ENCODE assay signal across 10 mouse cellular contexts in genomic region chr15:101046527-101047193, GRCm38 (mm10). TPM values are rescaled to one million over a fixed set of nuclear protein-coding genes. Genes with fewer than 3 reads are reported as not detected.
DNase-seq lines count a peak whose midpoint lies in the region; ATAC-seq and TF ChIP-seq lines count a peak whose summit lies in the region.
"Had no signal": no experiment of that assay in that cellular context is flagged by ENCODE, and none has a peak within 500 bp of the region (broad histone marks: within the 10 kb centered on the region; RNA-seq: fewer than 3 reads in every experiment).

No protein-coding gene starts in this region.

- under 1% methylated on average over 65 of the region's 77 CpGs for WGBS in kidney, embryonic 15.5 days
- WGBS in lung, embryonic 15.5 days = under 1% methylated on average over 62 of the region's 77 CpGs

- DNase-seq in gastrocnemius, adult 2 months = peak; percentile 64
- no peak for DNase-seq in gastrocnemius, adult 18-20 months (ENCODE audit: low spot score)
- DNase-seq in adrenal gland, postnatal 36 days = peak; percentile 57 to 60
- peak; percentile 46 to 54 for DNase-seq in heart, adult 18-20 months
- DNase-seq in right cerebral cortex, postnatal 10 days (ENCODE audit: low spot score in 2 of 2) = peak; percentile 60 to 69
- no peak for DNase-seq in spleen, adult 12 weeks (ENCODE audit: low spot score)

- peak; percentile 56 for ATAC-seq in kidney, embryonic 15.5 days (replicated peaks; ENCODE audit: low FRiP score)
- peak; percentile 36 for ATAC-seq in lung, embryonic 15.5 days (ENCODE audit: borderline replicate concordance, extremely low read depth, low FRiP score, low TSS enrichment)

- peak overlapping the region; percentile 46 for H3K9ac ChIP-seq in kidney, embryonic 15.5 days
- peak overlapping the region; percentile 25 for H3K9ac ChIP-seq in lung, embryonic 15.5 days

- peak overlapping the region; percentile 66 for H3K4me3 ChIP-seq in gastrocnemius, adult 2 months
- H3K4me3 ChIP-seq in kidney, embryonic 15.5 days (replicated peaks) = peak overlapping the region; percentile 53
- peak overlapping the region; percentile 46 for H3K4me3 ChIP-seq in lung, embryonic 15.5 days

- H3K36me3 ChIP-seq in kidney, embryonic 15.5 days = peaks cover 9% of the 10 kb centered on the region; the same call in 1 of the 2 replicates
- no peaks in the 10 kb centered on the region; the same call in 1 of the 2 replicates for H3K36me3 ChIP-seq in lung, embryonic 15.5 days

- intact Hi-C loops in gastrocnemius, adult 2 months (cut with DNase I) = no loop called here

- H3K9me3 ChIP-seq in kidney, embryonic 15.5 days (replicated peaks) = no peaks in the 10 kb centered on the region
- no peaks in the 10 kb centered on the region for H3K9me3 ChIP-seq in lung, embryonic 15.5 days

- no peak for TF ChIP-seq CTCF in gastrocnemius, adult 2 months (IDR thresholded peaks at IDR 0.05)

- peak overlapping the region; percentile 10; the same call in 1 of the 2 replicates for H3K27ac ChIP-seq in gastrocnemius, adult 2 months
- no peak overlapping the region for H3K27ac ChIP-seq in kidney, embryonic 15.5 days
- H3K27ac ChIP-seq in lung, embryonic 15.5 days = no peak overlapping the region

- H3K27me3 ChIP-seq in kidney, embryonic 15.5 days = peaks cover 86% of the 10 kb centered on the region
- H3K27me3 ChIP-seq in lung, embryonic 15.5 days = peaks cover 95% of the 10 kb centered on the region

- peak overlapping the region; percentile 98 for H3K4me2 ChIP-seq in kidney, embryonic 15.5 days
- peak overlapping the region; percentile 97 for H3K4me2 ChIP-seq in lung, embryonic 15.5 days

- peaks cover 22% of the 10 kb centered on the region for H3K4me1 ChIP-seq in kidney, embryonic 15.5 days
- H3K4me1 ChIP-seq in lung, embryonic 15.5 days = peaks cover 19% of the 10 kb centered on the region

RNA-seq across cellular contexts. Expression of gene Gm47841, which starts 0.5 kb away (rescaled TPM):
- total RNA-seq in gastrocnemius, adult 2 months (2021) = not detected
- total RNA-seq in gastrocnemius, adult 18-20 months (2021) = not detected
- under 1 TPM in 1 of 2 experiments, not detected in 1; 0.26 TPM for total RNA-seq in adrenal gland, postnatal 36 days (2021)
- not detected for total RNA-seq in heart, adult 18-20 months (2021)
- polyA plus RNA-seq in kidney, embryonic 15.5 days (2015; fragmentation: Nextera tagmentation; extraction: Ambion mirVana) = not detected in 2 replicates
- 0.19 TPM in 1 of 2 replicates, not detected in the other for polyA plus RNA-seq in lung, embryonic 15.5 days (2015; fragmentation: Nextera tagmentation; extraction: Ambion mirVana)
- total RNA-seq: CH12.LX had no signal
- polyA plus RNA-seq: spleen, adult 2 months had no signal

RNA-seq across cellular contexts. Expression of gene Fignl2, which starts 31.7 kb away (rescaled TPM):
- under 1 TPM; 0.67 to 0.77 TPM for total RNA-seq in gastrocnemius, adult 2 months (2021)
- total RNA-seq in gastrocnemius, adult 18-20 months (2021) = under 1 TPM; 0.55 to 0.81 TPM
- total RNA-seq in adrenal gland, postnatal 36 days (2021) = 1 to 10 TPM; 9.4 to 9.9 TPM
- 1 to 10 TPM; 1.1 to 1.2 TPM for total RNA-seq in heart, adult 18-20 months (2021)
- polyA plus RNA-seq in kidney, embryonic 15.5 days (2015; fragmentation: Nextera tagmentation; extraction: Ambion mirVana) = 0.22 and 0.44 TPM in 2 replicates
- 0.19 and 0.24 TPM in 2 replicates for polyA plus RNA-seq in lung, embryonic 15.5 days (2015; fragmentation: Nextera tagmentation; extraction: Ambion mirVana)
- total RNA-seq: CH12.LX had no signal

Comparison
In these comparisons a context has a peak if more than half of its experiments do, and no peak if none do; other contexts are left out.
1. DNase-seq: peak in gastrocnemius, adult 2 months (single experiment), adrenal gland, postnatal 36 days (2 of 2), heart, adult 18-20 months (2 of 2) and right cerebral cortex, postnatal 10 days (2 of 2); none in gastrocnemius, adult 18-20 months (single experiment) and spleen, adult 12 weeks (single experiment).
2. RNA of gene Fignl2, which starts 31.7 kb away (total RNA-seq): 9.4 to 9.9 TPM in adrenal gland, postnatal 36 days; 1.1 to 1.2 TPM in heart, adult 18-20 months, 0.55 to 0.81 TPM in gastrocnemius, adult 18-20 months and 0.67 to 0.77 TPM in gastrocnemius, adult 2 months; every median in the first group is over 4 times any median in the second.
3. Peak in every context shown above with its lines, with median percentiles within 50 percentile points of each other: H3K4me3 ChIP-seq.